Mouse (Mus musculus) MEL (cell line): ENCODE measurements around the gene Dyrk1b.

Experiments used
- CTCF ChIP-seq, 3 experiments: IDR thresholded peaks in 2 of 3; conservative IDR thresholded peaks in 1 of 3; 2 replicates each; pipeline ENCODE4 v1.5.1; 2011 to 2012; ENCODE audit warnings: low read length in 3 of 3, low read depth in 2 of 3, mild to moderate bottlenecking in 2 of 3, improper control_type of control experiment in 1 of 3, inconsistent platforms in 1 of 3, mixed read lengths in 1 of 3, moderate library complexity in 1 of 3; ENCODE audit not compliant: control insufficient read depth in 1 of 3, insufficient read depth in 1 of 3, poor library complexity in 1 of 3, severe bottlenecking in 1 of 3
- MAX ChIP-seq: IDR thresholded peaks from 2 replicates; pipeline ENCODE4 v1.6.1; 2011; ENCODE audit warnings: low read length, improper control_type of control experiment
- MAZ ChIP-seq: IDR thresholded peaks from 2 replicates; pipeline ENCODE4 v1.6.1; 2012; ENCODE audit warnings: low read depth, mild to moderate bottlenecking, inconsistent platforms, low read length, improper control_type of control experiment
- POLR2A ChIP-seq, 2 experiments: IDR thresholded peaks; 2 replicates each; pipeline ENCODE4 v1.6.1; 2011 to 2012; ENCODE audit warnings: low read length in 2 of 2, mild to moderate bottlenecking in 2 of 2, control low read depth in 1 of 2, improper control_type of control experiment in 1 of 2, low read depth in 1 of 2, moderate library complexity in 1 of 2; ENCODE audit not compliant: control insufficient read depth in 1 of 2, insufficient read depth in 1 of 2, poor library complexity in 1 of 2
- TAL1 ChIP-seq: IDR thresholded peaks from 2 replicates; pipeline ENCODE4 v1.6.1; 2012; ENCODE audit warnings: mild to moderate bottlenecking, inconsistent platforms, low read length, moderate library complexity, mixed read lengths
- USF2 ChIP-seq, 2 experiments: IDR thresholded peaks; 2 replicates each; pipeline ENCODE4 v1.6.1; 2011 to 2012; ENCODE audit warnings: improper control_type of control experiment in 2 of 2, low read length in 2 of 2, borderline replicate concordance in 1 of 2, inconsistent platforms in 1 of 2, low read depth in 1 of 2, mild to moderate bottlenecking in 1 of 2; ENCODE audit not compliant: insufficient read depth in 1 of 2
- ZNF384 ChIP-seq: IDR thresholded peaks from 2 replicates; pipeline ENCODE4 v1.6.1; 2012; ENCODE audit warnings: low read depth, mild to moderate bottlenecking, inconsistent platforms, low read length, improper control_type of control experiment

DNA sequence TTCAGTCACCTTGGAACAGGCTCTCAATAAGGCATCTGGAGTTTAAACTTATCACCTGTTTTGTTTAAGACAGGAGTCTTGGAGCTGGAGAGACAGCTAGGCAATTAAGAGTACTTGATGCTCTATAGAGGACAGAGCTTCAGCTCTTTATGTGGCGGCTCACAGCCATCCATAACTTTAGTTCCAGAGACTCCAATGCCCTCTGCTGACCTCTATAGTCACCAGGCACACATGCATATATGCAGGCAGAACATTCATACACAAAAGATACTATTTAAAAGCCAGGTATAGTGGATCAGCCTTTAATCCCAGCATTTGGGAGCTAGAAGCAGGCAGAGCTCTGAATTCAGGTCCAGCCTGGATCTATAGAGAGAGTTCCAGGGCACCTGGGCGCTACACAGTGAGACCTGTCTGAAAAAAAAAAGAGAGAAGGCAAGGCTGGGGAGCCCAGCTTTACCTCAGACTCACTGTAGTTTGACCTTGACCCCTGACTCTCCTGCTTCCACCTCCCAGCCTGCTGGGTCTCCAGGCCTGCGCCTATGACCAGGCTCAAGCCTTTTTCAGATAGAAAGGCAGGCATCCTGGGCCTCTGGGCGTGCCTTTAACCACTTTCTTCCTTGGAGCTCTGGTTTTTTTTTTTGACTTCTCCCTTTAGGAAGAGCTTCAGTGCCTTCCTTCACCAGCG, 16.3 kb downstream of the Dyrk1b start:
- no peak for TF ChIP-seq TAL1
- no peak for TF ChIP-seq ZNF384
- no peak for TF ChIP-seq MAZ
- no peak for TF ChIP-seq POLR2A (IDR thresholded peaks at IDR 0.05; ENCODE audit: control insufficient read depth in 1 of 2, insufficient read depth in 1 of 2, low read depth in 1 of 2, low read length in 2 of 2, poor library complexity in 1 of 2)
- no peak for TF ChIP-seq USF2 (IDR thresholded peaks at IDR 0.05; ENCODE audit: borderline replicate concordance in 1 of 2, insufficient read depth in 1 of 2, low read depth in 1 of 2, low read length in 2 of 2)
- TF ChIP-seq CTCF (IDR thresholded peaks at IDR 0.05 in 2 of 3, conservative IDR thresholded peaks at IDR 0.05 in 1 of 3; ENCODE audit: control insufficient read depth in 1 of 3, insufficient read depth in 1 of 3, low read depth in 2 of 3, low read length in 3 of 3, poor library complexity in 1 of 3, severe bottlenecking in 1 of 3) = no peak
- no peak for TF ChIP-seq MAX
